Mouse (Mus musculus) layer of hippocampus, adult 8-10 months (tissue): Measurements from ENCODE around the gene Atxn7l1. TPM values are rescaled to one million over a fixed set of nuclear protein-coding genes. Genes with fewer than 3 reads are reported as not detected.

Source experiments
- DNase-seq, 2 experiments: peaks; one replicate each; pipeline ENCODE4 v3.0.0; 2022; ENCODE audit warnings: low spot score in 2 of 2
- total RNA-seq, 4 experiments: library from RNA; stranded (reverse); gene quantifications; 2 replicates each; pipeline ENCODE4 v1.2.4; 2022

Gene Atxn7l1
- total RNA-seq, 4 experiments from 2014 or later, result 56.9 to 65.7 (median 60.7) TPM

DNA sequence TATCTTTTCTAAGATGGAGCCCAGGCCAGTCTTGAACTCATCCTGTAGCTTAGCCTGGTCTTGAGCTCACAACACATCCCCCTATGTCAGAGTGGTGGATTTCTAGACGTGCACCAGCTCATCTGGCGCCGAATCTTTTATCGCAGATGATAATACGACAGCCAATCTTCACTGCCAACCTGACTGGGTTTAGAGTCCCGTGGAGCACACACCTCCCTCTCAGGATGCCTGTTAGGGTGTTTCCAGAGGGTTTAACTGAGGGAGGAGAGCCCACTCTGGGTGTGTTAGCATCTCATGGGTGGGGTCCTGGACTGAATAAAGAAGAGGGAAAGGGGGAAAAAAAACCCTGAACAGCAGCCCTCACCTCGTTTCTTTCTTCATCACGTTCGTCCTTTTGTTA lies 124.9 kb downstream of the Atxn7l1 start:
- DNase-seq, result no peak

DNA sequence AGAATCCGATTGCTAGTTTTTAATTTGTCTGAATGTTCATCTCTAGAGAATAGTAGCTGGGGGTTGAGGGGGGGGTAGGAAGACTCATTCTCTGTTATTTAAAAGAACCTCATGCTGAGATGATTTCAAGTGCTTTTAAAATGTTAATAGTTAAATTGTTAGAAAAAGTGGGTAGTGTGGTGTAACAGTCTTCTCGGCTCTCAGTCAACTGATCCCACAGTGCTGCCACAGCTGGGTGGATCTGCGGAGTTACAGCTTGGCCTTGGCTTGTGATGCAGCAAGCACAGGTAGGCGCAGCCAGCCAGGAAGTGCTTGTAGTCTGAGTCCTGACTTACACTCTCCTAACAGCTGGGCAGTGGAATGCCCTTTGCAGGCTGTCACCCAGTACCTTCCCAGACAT lies 125.7 kb downstream of the Atxn7l1 start:
- DNase-seq, result no peak

DNA sequence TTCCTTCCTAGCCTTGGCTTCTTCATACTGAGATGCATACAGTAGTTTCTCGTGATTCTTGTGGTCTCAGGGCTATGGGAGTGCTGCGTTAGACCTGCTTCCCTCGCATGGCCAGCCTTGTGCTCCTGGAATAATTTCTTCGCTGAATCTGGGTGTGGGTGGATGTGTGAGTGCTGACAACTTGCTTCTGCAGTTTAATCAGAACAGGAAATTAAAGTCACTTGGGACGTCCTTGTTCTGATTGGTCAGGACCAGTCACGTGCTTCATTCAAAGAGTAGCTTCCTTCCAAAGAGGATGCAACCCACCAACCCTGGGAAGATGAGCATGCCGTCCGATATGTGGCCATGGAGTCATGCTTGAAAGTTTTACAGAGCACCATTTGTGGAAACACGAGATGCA lies 126.2 kb downstream of the Atxn7l1 start:
- DNase-seq, result no peak

DNA sequence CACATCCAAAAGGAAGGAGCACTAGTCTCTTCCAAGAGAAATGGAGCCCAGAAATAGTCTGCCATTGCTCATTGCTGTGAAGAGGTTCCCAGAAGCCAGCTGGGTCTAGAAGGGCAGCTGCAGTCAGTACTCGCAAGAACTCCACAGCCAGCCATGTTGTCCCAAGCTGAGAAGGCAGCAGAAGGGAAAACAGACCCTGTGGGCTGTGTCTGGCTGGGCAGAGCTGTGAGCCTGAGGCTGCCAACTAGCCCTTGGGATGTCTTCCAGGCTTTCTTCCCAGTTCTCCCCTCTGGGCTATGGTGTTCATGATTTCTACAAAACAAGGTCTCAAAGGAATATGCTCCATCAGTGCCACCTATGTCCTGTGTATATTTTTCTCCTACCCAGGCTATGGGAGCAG lies 128.5 kb downstream of the Atxn7l1 start:
- peak in 1 of 2 experiments; percentile 21 for DNase-seq

DNA sequence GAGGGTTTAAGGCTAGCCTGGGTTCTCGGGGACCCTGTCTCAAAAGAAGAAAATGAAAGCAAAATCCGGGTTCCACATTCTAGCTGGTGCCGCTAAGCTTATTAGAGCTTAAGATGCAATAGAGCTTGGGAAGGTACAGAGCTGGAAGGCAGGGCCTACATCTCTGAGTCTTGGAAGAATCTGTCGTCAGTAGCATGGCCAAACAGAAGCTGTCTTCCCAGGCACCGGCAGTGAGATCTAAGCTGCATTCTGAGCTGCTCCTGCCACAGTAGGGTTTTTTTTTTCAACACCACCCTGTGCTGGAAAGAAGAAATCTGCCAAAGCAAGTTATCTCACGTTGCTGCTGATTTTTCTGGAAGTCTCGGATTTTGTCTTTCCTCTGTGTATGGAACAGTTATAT lies 129.9 kb downstream of the Atxn7l1 start:
- DNase-seq, result no peak

DNA sequence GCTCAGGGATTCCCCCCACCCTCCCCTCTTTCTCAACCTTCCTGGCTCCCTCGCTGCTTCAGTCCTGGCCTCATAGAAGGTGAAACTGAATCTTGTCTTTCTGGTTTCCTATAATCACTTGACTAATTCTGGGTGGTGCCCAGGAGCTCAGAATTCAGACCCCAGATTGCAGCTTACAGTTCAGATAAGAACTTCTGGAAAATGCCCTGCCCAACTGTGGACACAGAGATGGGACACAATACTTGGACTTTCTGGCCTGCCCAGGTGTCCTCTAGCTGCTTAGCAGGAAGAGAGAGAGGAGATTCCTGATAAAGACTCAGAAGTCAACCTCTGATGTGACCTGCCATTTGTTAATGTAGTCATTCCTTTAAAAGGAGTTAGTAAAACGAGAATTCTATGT lies 131.7 kb downstream of the Atxn7l1 start:
- DNase-seq, result no peak

DNA sequence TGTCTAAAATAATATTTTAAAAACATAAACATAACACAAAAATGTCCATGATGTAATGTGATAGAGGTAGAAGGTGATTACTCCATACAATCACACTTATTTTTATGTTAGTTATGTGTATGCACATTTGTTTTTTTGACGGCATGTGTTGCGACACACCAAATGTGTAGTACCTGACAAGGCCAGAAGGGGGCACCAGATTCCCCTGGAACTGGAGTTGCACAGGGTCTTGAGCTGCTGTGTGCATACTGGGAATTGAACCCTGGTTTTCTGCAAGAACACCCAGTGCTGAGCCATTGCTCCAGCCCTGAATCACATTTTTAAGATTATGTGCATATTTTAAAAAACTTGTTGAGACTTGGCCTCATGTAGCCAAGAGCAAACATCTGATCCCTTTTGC lies 133.3 kb downstream of the Atxn7l1 start:
- peak in 1 of 2 experiments; percentile 39 for DNase-seq

DNA sequence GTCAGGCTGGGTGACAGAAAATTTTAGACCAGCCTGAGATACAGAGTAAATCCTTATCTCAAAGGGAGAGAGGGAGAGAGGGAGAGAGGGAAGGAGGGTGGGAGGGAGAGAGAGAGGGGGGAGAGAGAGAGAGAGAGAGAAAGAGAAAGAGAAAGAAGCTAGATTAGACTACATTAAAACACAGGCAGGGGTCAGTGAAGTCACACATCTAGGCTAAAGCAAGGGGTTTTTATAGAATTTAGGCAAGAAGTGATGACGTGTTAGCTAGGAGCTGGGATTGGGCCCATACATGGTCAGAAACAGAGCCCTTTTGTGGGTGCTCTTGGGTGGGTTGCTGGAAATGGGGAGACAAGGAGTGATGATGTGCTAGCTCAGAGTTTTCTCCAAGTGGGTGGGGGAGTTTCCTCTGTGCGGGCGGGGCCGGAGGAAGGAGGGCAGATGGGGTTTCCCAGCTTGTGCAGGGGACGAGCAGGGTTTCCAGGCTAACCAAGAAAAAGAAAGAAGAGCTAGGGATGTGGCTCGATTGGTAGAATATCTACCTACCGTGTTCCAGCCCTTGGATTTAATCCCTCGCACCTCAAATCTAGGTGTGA lies 136.9 kb downstream of the Atxn7l1 start:
- no peak for DNase-seq

DNA sequence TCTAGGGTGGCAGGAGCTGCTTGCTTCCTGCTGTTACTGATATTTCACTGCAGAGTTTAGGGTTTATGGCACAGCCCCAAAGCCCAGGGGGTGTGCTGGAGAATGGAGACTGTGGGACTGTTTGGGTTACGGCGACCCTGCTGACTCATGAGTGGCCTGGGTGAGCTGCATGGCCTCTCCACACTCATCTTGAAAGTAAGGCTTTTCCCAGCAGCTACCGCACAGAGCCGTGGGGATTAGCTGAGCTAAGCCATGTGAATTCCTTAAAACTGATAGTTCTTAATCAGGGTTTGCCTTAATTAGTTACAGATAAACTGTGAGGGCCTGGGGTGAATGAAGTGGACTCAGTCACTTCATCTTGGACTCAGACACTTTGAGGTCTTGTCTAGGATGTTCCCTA lies 137.9 kb downstream of the Atxn7l1 start:
- no peak for DNase-seq

DNA sequence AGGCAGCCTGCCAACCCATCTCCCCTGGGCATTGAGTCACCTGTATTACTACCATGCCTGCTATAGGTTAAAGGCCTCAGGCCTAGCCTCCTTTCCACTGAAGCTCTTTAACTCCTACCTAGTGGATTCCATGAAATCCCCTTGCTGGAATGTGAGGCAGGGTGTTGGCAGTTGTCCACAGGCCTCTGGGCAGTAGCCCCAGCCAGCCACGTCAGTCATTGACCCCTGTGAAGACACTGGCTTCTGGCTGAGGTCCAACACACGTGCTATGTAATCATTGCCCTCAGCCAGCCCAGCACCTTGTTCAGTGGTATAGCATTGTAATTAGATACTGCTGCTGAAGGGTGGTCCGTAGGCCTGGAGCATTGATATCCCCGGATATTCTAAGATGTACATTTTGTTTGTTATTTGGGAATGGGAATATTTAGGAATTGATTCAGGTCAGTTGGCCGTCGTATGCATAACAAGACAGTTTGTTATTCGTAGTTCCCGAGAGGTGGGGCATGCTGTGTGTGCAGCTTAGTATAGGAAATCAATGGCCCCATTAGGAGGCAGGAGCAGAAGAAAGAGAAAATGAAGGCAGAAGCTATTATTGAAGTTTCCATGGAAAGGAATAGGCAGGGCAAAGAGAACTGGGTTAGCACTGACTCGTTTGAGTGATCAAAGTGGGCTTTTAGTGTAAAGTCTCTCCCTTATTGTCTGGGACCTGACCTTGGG lies 138.6 kb downstream of the Atxn7l1 start:
- DNase-seq, result no peak

DNA sequence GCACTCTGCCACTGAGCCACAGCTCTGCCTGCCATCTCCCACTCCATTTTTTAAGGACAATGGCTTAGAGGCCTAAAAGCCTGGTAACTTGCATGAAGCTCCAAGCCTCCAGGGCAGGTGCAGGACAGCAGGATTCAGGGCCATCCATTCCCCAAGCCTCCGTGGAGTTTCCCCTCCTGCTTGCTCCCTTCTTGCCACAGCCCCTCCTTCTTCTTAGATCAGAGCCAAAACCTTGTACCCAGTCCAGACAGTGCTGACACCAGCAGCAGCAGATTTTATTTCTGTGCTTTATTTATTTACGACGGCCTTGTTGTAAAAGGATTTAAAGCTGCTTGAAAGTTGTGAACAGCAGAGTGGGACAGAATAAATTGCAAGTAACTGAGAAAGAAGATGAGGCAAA lies 140.2 kb downstream of the Atxn7l1 start:
- DNase-seq, result no peak

DNA sequence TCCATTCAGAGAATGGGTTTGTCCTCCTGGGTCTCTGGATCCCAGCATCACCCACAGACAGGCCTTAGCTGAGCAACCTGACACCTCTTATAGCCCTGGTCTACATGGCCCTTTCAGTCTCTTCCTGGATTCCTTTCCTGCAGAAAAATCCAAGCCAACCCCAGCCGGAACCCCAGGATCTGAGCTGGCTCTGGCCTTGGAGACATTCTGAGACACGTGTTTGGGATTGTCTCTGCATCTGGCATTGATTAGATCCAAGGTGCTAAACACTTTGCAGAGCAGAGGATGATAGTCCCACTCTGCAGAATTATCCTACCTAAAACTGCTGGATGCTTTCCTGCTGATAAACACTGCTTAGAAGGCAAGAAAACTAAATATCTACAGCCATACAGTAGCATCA lies 141.3 kb downstream of the Atxn7l1 start:
- no peak for DNase-seq

DNA sequence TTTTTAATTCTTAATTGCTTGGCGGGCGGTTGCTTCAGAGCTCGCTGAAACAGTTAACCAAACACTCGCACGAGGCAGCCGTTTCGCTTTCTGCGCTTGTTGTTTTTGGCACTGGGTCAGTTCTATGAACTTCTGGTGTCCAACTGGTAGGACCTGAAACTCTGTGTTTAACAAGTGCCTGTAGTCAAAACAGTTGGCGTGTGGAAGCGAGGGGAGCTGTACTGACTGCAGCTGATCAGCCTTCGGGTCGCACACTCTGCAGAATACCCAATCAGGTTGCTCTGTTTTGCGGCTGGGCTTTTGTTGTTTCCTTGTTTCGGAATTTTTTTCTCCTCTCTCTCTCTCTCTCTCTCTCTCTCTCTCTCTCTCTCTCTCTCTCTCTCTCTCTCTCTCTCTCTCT lies 154.6 kb downstream of the Atxn7l1 start:
- peak; percentile 46 to 48 for DNase-seq

DNA sequence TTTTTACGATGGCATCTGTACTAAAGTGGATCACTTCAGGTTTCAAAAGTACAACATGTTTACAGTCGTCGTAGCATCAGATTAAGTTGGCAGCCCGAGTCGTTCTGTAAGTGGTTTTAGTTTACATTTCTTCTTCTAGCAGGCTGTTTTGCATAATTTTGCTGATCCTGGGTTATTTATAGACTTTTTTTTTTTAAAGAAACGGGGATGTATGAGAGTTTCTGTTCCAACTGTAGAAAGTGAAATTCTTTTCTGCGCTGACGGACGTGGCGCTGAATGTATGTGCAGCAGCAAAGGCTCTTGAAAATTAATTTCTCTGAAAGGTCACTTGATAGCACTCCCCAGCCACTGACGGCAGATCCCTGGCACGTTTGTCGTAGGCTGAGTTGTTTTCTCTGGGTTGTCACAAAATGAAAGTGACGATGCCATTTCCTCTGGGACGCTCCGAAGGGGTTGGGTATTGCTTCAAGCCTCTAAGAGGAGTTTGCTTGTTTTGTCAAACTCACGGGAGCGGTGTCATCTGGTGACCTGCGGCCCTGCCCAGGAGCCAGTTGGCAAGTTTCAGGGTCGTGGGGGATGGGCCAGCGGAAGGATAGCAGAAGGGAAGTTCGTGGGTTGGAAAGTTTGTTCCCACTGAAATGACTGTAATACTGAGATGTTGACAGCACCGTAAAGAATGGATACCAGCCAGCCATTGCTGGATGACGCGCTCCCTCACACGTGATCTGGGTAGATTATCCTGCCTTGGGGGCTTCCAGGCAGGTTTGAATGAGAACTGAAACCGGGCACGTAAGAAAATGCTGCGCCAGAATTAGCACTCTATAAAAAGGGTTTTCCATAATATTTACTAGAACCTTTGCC lies 155.3 kb downstream of the Atxn7l1 start:
- peak in 1 of 2 experiments; percentile 41 for DNase-seq

DNA sequence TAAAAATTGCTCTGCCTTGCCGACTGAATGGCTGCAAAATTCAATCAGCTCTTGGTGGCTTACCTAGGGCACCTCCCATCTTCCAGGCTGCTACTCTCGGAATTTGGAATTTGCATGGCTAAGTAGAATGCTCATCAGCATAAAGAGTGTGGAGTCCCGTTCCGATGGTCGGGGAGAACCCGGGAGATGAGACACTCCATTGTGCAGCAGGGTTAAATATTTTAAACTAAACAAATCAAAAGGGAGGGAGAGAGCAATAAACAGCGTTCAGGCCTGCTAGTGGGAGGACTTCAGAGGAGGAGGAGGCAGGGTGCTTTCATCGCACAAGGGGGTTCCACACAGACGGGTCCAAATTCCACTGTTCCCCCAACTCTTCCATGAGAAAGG lies 155.9 kb downstream of the Atxn7l1 start:
- DNase-seq, result no peak

DNA sequence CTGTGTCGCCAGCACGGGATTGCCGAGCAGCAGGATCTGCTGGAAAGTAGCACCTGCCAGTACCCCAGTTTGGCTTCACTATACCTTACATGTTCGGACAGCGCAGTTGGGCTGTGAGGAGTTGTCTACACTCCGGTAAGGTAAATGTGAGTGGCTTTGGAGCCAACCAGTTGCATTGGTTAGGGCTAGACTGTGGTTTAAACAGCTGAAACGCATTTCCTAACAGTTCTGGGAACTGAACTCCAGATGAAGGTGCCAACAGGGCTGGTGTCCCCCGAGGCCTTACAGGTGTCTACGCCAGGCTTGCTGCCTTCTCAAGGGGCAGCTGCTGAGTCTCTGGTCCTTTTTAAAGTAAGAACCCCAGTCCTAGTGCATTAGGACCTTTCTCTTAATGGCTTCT lies 157.6 kb downstream of the Atxn7l1 start:
- no peak for DNase-seq

DNA sequence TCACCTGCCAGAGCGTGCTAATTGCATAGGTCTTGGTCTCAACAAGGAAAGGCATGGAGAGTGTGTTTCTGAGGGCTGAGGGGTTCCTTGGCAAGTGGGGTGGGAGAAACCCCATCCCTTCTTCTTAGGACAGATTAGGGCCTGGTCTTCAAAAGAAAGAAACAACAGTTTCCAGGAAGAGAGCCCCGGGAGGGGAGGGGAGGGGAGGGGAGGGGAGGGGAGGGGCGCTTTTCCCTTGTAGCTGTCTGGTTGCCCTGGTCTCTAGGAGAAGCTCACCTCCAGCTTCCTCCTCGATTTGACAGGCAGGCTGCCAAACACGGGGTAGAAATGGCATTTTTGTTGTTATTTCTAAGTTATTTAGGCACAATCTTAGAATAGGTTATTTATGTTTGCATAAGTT lies 159.0 kb downstream of the Atxn7l1 start:
- DNase-seq, result no peak

DNA sequence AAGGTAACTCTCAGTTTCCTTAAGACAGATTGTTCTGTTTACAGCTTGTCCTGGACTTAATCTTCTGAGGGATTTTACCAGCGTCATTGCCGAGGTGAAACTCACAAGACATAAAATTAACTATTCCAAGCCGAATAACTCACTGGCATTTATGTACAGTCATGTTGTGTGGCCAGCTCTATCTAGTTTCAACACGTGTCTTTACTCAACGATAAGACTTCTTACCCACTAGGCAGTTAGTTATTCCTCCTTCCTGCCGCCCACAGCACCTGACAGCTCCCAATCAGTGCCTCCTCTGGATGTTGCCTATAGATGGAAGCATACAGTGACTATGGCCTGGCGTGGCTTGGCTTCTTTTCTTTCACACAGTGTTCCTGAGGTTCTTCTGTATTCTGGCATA lies 161.2 kb downstream of the Atxn7l1 start:
- no peak for DNase-seq

DNA sequence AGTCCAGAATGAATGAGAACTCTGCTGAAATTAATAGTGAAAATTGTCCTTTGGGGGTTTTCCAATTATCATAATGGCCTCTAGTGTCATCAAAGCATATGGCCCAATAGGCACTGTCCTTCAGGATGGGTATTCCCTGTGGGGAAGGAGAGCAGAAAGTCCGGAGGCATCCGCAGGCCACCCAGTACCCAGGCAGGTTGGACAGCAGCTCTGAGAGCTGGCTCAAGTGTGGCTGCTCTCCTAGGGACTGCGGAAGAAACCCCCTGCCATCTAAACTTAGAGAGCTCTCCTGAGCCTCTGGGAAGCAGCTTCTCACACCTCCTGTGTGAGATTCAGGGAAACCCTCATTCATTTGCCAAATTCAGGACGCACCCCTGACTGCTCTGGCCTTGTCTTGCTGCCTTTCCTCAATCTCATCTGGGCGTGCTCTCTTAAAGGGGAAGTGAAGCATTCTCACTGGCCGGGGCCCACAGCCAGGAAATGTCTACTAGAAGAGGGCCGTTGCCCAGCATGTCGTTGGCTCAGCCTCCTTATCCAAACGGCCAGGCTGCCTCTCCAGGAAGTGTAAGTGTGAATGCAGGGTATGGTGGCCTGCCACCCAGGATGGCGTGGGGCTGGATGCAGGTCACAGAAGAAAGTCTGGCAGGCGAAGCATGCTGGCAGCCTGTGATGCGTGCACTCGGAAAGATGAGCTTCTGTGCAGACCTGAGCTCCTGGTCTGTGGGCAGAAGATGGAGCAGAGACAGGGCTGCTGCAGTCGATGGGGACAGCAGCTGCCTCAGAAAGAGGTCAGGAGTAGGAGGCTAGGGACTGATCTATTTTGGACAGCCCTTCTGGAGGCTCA lies 166.6 kb downstream of the Atxn7l1 start:
- DNase-seq, result peak; percentile 54 to 62

DNA sequence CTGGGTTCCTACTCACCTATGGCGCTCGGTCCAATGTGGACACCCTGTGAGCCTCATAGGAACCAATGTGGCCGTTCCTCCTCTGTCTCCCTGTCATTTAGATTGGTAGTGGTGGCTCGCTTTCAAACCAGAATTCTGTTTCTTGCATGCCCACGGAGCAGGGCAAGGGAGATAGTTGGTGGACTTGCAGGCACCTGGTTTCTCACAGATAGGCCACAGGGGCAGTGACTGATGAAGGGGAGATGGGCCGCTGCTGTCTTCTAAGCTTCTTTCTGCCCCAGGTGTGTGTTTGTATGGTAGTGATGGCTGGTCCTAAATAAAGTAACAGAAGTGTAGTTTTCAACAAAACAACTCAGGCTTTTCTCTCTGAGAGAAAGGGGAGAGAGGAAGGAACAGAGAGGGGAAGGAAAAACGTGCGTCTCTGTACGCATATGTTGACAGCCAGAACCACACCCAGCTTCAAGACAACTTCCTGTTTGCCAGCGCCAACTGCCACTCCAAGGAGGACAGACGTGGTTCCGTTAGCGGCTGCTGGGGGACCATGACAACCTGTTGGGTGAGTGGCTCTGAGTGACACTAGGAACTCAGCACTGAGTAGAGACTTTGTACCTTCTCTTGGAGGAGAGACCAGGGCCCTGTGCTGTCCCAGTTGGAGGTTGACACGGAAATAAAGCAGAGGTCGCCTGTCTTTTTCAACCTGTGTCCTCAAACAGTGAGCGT lies 167.6 kb downstream of the Atxn7l1 start:
- DNase-seq, result no peak

DNA sequence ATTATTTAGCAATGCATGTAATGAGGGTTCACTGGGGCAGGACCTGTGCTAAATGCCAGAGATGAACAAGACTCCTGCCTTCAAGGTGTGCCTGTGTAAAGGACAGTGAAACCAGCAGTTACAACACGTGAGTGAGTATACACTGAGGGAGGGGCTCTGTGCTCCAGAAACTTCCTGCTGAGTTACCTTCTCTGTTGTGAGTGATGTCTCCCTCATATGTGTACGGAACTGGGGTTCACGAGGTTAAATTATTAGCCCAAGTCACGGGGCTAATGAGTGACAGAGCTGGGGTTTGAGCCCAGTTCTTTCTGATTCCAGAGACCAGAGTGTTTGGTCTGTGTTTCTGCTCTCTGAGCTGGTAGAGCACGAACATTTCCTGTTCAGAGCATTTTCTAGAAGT lies 168.3 kb downstream of the Atxn7l1 start:
- no peak for DNase-seq
